Mouse (Mus musculus): ENCODE measurements around the gene Rasgef1c. TPM values are rescaled to one million over a fixed set of nuclear protein-coding genes. Genes with fewer than 3 reads are reported as not detected.

The Rasgef1c gene
- polyA plus RNA-seq, 1 experiment from 2014 or later: 0.13 TPM

- Histone ChIP-seq H3K36me3 (ENCODE audit: control insufficient read depth, insufficient read depth, low read length) (no peaks in the 10 kb centered on the region), H3K4me3 (ENCODE audit: low read depth, low read length) (no peak overlapping the region), H3K27me3 (ENCODE audit: control insufficient read depth, insufficient read depth, low read length) (no peaks in the 10 kb centered on the region), H3K4me2 (no peak overlapping the region), H3K9me3 (replicated peaks; ENCODE audit: control insufficient read depth, low read length) (no peaks in the 10 kb centered on the region), H3K27ac (ENCODE audit: low read depth, low read length) (no peak overlapping the region), H3K4me1 (ENCODE audit: control insufficient read depth, insufficient read depth, low read length) (no peaks in the 10 kb centered on the region), H3K9ac (ENCODE audit: low read depth, low read length) (no peak overlapping the region)
- no peak for ATAC-seq (replicated peaks; ENCODE audit: insufficient number of reproducible peaks, low FRiP score, low TSS enrichment)
- WGBS (ENCODE audit: insufficient replicate concordance): 81% methylated on average over 5 of the region's 5 CpGs
Observed at GRCm38 (mm10) chr11:49943901-49944300, 42.3 kb downstream of the Rasgef1c start.

- Histone ChIP-seq H3K27ac (ENCODE audit: low read depth, low read length) (no peak overlapping the region), H3K4me1 (ENCODE audit: control insufficient read depth, insufficient read depth, low read length) (no peaks in the 10 kb centered on the region), H3K27me3 (ENCODE audit: control insufficient read depth, insufficient read depth, low read length) (no peaks in the 10 kb centered on the region), H3K4me2 (no peak overlapping the region), H3K9me3 (replicated peaks; ENCODE audit: control insufficient read depth, low read length) (no peaks in the 10 kb centered on the region), H3K9ac (ENCODE audit: low read depth, low read length) (no peak overlapping the region), H3K4me3 (ENCODE audit: low read depth, low read length) (no peak overlapping the region), H3K36me3 (ENCODE audit: control insufficient read depth, insufficient read depth, low read length) (no peaks in the 10 kb centered on the region)
- ATAC-seq (replicated peaks; ENCODE audit: insufficient number of reproducible peaks, low FRiP score, low TSS enrichment): no peak
- 91% methylated on average over 4 of the region's 4 CpGs for WGBS (ENCODE audit: insufficient replicate concordance)
Observed at GRCm38 (mm10) chr11:49945726-49946125, 44.1 kb downstream of the Rasgef1c start.

GRCm38 (mm10) chr11:49949839-49950238, 48.2 kb downstream of the Rasgef1c start:
- ATAC-seq (replicated peaks; ENCODE audit: insufficient number of reproducible peaks, low FRiP score, low TSS enrichment): no peak
- WGBS (ENCODE audit: insufficient replicate concordance): 38% methylated on average over 5 of the region's 5 CpGs
- Histone ChIP-seq H3K27ac (ENCODE audit: low read depth, low read length) (no peak overlapping the region), H3K4me1 (ENCODE audit: control insufficient read depth, insufficient read depth, low read length) (no peaks in the 10 kb centered on the region), H3K27me3 (ENCODE audit: control insufficient read depth, insufficient read depth, low read length) (peaks cover 4% of the 10 kb centered on the region), H3K36me3 (ENCODE audit: control insufficient read depth, insufficient read depth, low read length) (no peaks in the 10 kb centered on the region), H3K9ac (ENCODE audit: low read depth, low read length) (no peak overlapping the region), H3K4me3 (ENCODE audit: low read depth, low read length) (no peak overlapping the region), H3K4me2 (no peak overlapping the region), H3K9me3 (replicated peaks; ENCODE audit: control insufficient read depth, low read length) (no peaks in the 10 kb centered on the region)

DNA sequence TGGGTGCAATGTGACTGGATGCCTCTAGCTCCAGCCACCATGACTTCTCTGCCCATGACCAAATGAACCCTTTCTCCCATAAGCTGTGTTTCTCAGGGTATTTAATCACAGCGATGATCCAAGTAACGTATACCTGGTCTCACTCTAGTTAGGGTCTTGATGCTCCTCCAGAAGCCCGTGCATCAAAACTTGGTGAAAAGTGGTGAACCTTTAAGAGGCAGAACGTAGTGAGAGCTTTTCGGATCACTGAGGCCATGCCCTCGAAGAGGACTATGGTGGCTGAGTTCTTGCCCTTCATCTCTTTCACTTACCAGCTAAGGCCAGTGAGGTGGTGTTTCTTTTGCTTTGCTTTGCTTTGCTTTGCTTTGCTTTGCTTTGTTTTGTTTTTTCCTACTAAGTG, 52.0 kb downstream of the Rasgef1c start:
- H3K36me3 ChIP-seq (ENCODE audit: control insufficient read depth, insufficient read depth, low read length): no peaks in the 10 kb centered on the region
- no peak overlapping the region for H3K4me2 ChIP-seq
- no peaks in the 10 kb centered on the region for H3K4me1 ChIP-seq (ENCODE audit: control insufficient read depth, insufficient read depth, low read length)
- ATAC-seq (replicated peaks; ENCODE audit: insufficient number of reproducible peaks, low FRiP score, low TSS enrichment): no peak
- no peak overlapping the region for H3K27ac ChIP-seq (ENCODE audit: low read depth, low read length)
- no peak overlapping the region for H3K4me3 ChIP-seq (ENCODE audit: low read depth, low read length)
- WGBS (ENCODE audit: insufficient replicate concordance): 89% methylated on average over 6 of the region's 6 CpGs
- peaks cover 15% of the 10 kb centered on the region for H3K27me3 ChIP-seq (ENCODE audit: control insufficient read depth, insufficient read depth, low read length)
- no peaks in the 10 kb centered on the region for H3K9me3 ChIP-seq (replicated peaks; ENCODE audit: control insufficient read depth, low read length)
- no peak overlapping the region for H3K9ac ChIP-seq (ENCODE audit: low read depth, low read length)

- ATAC-seq (replicated peaks; ENCODE audit: insufficient number of reproducible peaks, low FRiP score, low TSS enrichment): no peak
- Histone ChIP-seq H3K27me3 (ENCODE audit: control insufficient read depth, insufficient read depth, low read length) (peaks cover 30% of the 10 kb centered on the region), H3K36me3 (ENCODE audit: control insufficient read depth, insufficient read depth, low read length) (no peaks in the 10 kb centered on the region), H3K9ac (ENCODE audit: low read depth, low read length) (no peak overlapping the region), H3K27ac (ENCODE audit: low read depth, low read length) (no peak overlapping the region), H3K4me2 (no peak overlapping the region), H3K4me1 (ENCODE audit: control insufficient read depth, insufficient read depth, low read length) (no peaks in the 10 kb centered on the region), H3K4me3 (ENCODE audit: low read depth, low read length) (no peak overlapping the region), H3K9me3 (replicated peaks; ENCODE audit: control insufficient read depth, low read length) (no peaks in the 10 kb centered on the region)
- WGBS (ENCODE audit: insufficient replicate concordance): 30% methylated on average over 8 of the region's 8 CpGs
Observed at GRCm38 (mm10) chr11:49955577-49956261, 54.1 kb downstream of the Rasgef1c start.

DNA sequence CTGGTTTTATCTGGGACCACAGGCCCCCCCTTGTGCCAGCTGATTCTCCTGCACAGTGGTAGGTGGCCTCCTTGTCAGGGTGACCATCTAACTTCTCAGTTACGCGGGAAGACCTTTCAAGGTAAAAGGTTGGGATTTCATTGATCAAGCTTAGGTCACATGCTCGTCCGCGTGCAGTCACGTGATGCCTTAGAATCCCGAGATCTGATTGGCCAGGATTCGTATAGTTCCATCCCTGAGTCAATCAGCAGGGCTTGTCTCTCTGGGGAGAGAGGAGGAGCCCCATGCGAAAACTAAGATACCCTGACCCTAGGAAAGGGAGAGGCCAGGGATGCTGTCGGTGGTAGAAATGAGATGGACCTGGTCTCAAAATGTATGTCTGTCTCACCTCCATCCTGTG, 56.4 kb downstream of the Rasgef1c start:
- no peak overlapping the region for H3K4me3 ChIP-seq (ENCODE audit: low read depth, low read length)
- no peak overlapping the region for H3K27ac ChIP-seq (ENCODE audit: low read depth, low read length)
- H3K9me3 ChIP-seq (replicated peaks; ENCODE audit: control insufficient read depth, low read length): no peaks in the 10 kb centered on the region
- WGBS (ENCODE audit: insufficient replicate concordance): 79% methylated on average over 10 of the region's 10 CpGs
- H3K36me3 ChIP-seq (ENCODE audit: control insufficient read depth, insufficient read depth, low read length): no peaks in the 10 kb centered on the region
- H3K27me3 ChIP-seq (ENCODE audit: control insufficient read depth, insufficient read depth, low read length): peaks cover 36% of the 10 kb centered on the region
- no peak overlapping the region for H3K4me2 ChIP-seq
- ATAC-seq (replicated peaks; ENCODE audit: insufficient number of reproducible peaks, low FRiP score, low TSS enrichment): no peak
- 0 out of 2 replicates have a peak, but pooled peaks cover under 1% of the 10 kb centered on the region for H3K4me1 ChIP-seq (ENCODE audit: control insufficient read depth, insufficient read depth, low read length)
- H3K9ac ChIP-seq (ENCODE audit: low read depth, low read length): no peak overlapping the region

- no peak overlapping the region for H3K27ac ChIP-seq (ENCODE audit: low read depth, low read length)
- no peaks in the 10 kb centered on the region for H3K36me3 ChIP-seq (ENCODE audit: control insufficient read depth, insufficient read depth, low read length)
- H3K9ac ChIP-seq (ENCODE audit: low read depth, low read length): no peak overlapping the region
- H3K27me3 ChIP-seq (ENCODE audit: control insufficient read depth, insufficient read depth, low read length): peaks cover 30% of the 10 kb centered on the region
- no peaks in the 10 kb centered on the region for H3K9me3 ChIP-seq (replicated peaks; ENCODE audit: control insufficient read depth, low read length)
- WGBS (ENCODE audit: insufficient replicate concordance): 33% methylated on average over 10 of the region's 10 CpGs
- no peak; the same call in 1 of the 2 replicates for ATAC-seq (replicated peaks; ENCODE audit: insufficient number of reproducible peaks, low FRiP score, low TSS enrichment)
- H3K4me3 ChIP-seq (ENCODE audit: low read depth, low read length): no peak overlapping the region
- H3K4me1 ChIP-seq (ENCODE audit: control insufficient read depth, insufficient read depth, low read length): peaks cover 4% of the 10 kb centered on the region; the same call in 1 of the 2 replicates
- H3K4me2 ChIP-seq: no peak overlapping the region
Observed at GRCm38 (mm10) chr11:49961098-49961740, 59.6 kb downstream of the Rasgef1c start.

- Histone ChIP-seq H3K9ac (ENCODE audit: low read depth, low read length) (no peak overlapping the region), H3K4me2 (no peak overlapping the region), H3K4me1 (ENCODE audit: control insufficient read depth, insufficient read depth, low read length) (peaks cover 4% of the 10 kb centered on the region; the same call in 1 of the 2 replicates), H3K4me3 (ENCODE audit: low read depth, low read length) (no peak overlapping the region), H3K9me3 (replicated peaks; ENCODE audit: control insufficient read depth, low read length) (no peaks in the 10 kb centered on the region), H3K27ac (ENCODE audit: low read depth, low read length) (no peak overlapping the region), H3K36me3 (ENCODE audit: control insufficient read depth, insufficient read depth, low read length) (no peaks in the 10 kb centered on the region), H3K27me3 (ENCODE audit: control insufficient read depth, insufficient read depth, low read length) (peaks cover 13% of the 10 kb centered on the region)
- ATAC-seq (replicated peaks; ENCODE audit: insufficient number of reproducible peaks, low FRiP score, low TSS enrichment): no peak
- 55% methylated on average over 3 of the region's 3 CpGs for WGBS (ENCODE audit: insufficient replicate concordance)
Observed at GRCm38 (mm10) chr11:49965320-49965719, 63.7 kb downstream of the Rasgef1c start.

DNA sequence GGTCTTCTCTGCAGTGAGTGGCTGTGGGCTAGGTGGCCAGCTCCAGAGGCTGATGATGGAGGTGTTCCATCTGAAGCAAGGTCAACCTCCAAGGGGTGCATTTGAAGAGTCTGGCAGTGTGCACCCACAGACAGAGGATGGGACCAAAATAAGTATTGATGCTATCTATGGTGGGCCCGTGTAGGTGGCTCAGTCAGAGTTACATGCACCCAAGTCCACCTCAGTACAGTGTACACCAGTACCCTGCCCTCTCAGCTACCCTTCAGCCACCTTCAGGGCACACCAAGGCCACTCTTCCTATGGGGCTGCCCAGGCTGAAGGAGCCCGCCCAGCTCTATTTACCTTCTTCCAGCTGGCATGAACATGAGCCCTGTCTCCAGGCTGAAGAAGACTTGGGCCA, 68.1 kb downstream of the Rasgef1c start:
- Histone ChIP-seq H3K27me3 (ENCODE audit: control insufficient read depth, insufficient read depth, low read length) (no peaks in the 10 kb centered on the region), H3K9ac (ENCODE audit: low read depth, low read length) (no peak overlapping the region), H3K4me3 (ENCODE audit: low read depth, low read length) (no peak overlapping the region), H3K4me1 (ENCODE audit: control insufficient read depth, insufficient read depth, low read length) (no peaks in the 10 kb centered on the region), H3K4me2 (no peak overlapping the region), H3K27ac (ENCODE audit: low read depth, low read length) (no peak overlapping the region), H3K36me3 (ENCODE audit: control insufficient read depth, insufficient read depth, low read length) (no peaks in the 10 kb centered on the region), H3K9me3 (replicated peaks; ENCODE audit: control insufficient read depth, low read length) (peaks cover 2% of the 10 kb centered on the region; the same call in 1 of the 2 replicates)
- ATAC-seq (replicated peaks; ENCODE audit: insufficient number of reproducible peaks, low FRiP score, low TSS enrichment): no peak
- 76% methylated on average over 2 of the region's 2 CpGs for WGBS (ENCODE audit: insufficient replicate concordance)

Measured in heart, embryonic 11.5 days (tissue).